Mouse (Mus musculus) ES-Bruce4 (cell line): ENCODE measurements at regions not wholly inside any gene's neighbourhood (a gene's known extent, or its start where the extent isn't known, plus 50 kb on each side); places are given as distances from the start of the nearest gene placed in this dataset.

Experiments used
- H3K27ac ChIP-seq: 2 replicates; pipeline ENCODE4 v1.5.1; 2012; ENCODE audit warnings: low read length, inconsistent platforms; ENCODE audit not compliant: insufficient read depth
- H3K27me3 ChIP-seq: 2 replicates; pipeline ENCODE4 v1.6.1; 2012; ENCODE audit warnings: mild to moderate bottlenecking, low read length, inconsistent platforms; ENCODE audit not compliant: control insufficient read depth, poor library complexity, insufficient read depth, severe bottlenecking
- H3K36me3 ChIP-seq: 2 replicates; pipeline ENCODE4 v1.6.1; 2012; ENCODE audit warnings: inconsistent platforms, mild to moderate bottlenecking, low read length, moderate library complexity; ENCODE audit not compliant: control insufficient read depth, poor library complexity, insufficient read depth, severe bottlenecking
- H3K4me1 ChIP-seq: one replicate; pipeline ENCODE4 v1.8.1; 2011; ENCODE audit warnings: low read length; ENCODE audit not compliant: control insufficient read depth, insufficient read depth
- H3K4me3 ChIP-seq: 2 replicates; pipeline ENCODE4 v1.5.1; 2011; ENCODE audit warnings: low read depth, mild to moderate bottlenecking, low read length
- H3K9ac ChIP-seq: 2 replicates; pipeline ENCODE4 v1.6.1; 2012; ENCODE audit warnings: low read depth, mild to moderate bottlenecking, inconsistent platforms; ENCODE audit not compliant: poor library complexity, severe bottlenecking
- H3K9me3 ChIP-seq: replicated peaks from 2 replicates; pipeline ENCODE4 v1.6.1; 2012; ENCODE audit warnings: mild to moderate bottlenecking, low read length, inconsistent platforms; ENCODE audit not compliant: control insufficient read depth, poor library complexity, insufficient read depth, severe bottlenecking
- CTCF ChIP-seq: IDR thresholded peaks from one replicate; pipeline ENCODE4 v1.8.1; 2011; ENCODE audit warnings: low read depth, low read length
- EP300 ChIP-seq: IDR thresholded peaks from 2 replicates; pipeline ENCODE4 v1.6.1; 2011; ENCODE audit warnings: low read depth, low read length; ENCODE audit not compliant: insufficient read depth
- POLR2A ChIP-seq: IDR thresholded peaks from one replicate; pipeline ENCODE4 v1.8.1; 2011; ENCODE audit warnings: low read length; ENCODE audit not compliant: insufficient read depth

- Histone ChIP-seq H3K27me3 (no peaks in the 10 kb centered on the region), H3K4me1 (no peaks in the 10 kb centered on the region), H3K4me3 (no peak overlapping the region), H3K9me3 (0 out of 2 replicates have a peak, but pooled peaks cover 3% of the 10 kb centered on the region), H3K9ac (no peak overlapping the region), H3K36me3 (no peaks in the 10 kb centered on the region), H3K27ac (no peak overlapping the region)
- no peak for TF ChIP-seq POLR2A
- no peak for TF ChIP-seq CTCF
- TF ChIP-seq EP300: no peak
These were observed 134.3 kb downstream of the Rpl10-ps3 start for GRCm38 (mm10) chr9:50210481-50210880.

- no peak overlapping the region for H3K4me3 ChIP-seq
- H3K27me3 ChIP-seq: no peaks in the 10 kb centered on the region; the same call in 1 of the 2 replicates
- H3K4me1 ChIP-seq: no peaks in the 10 kb centered on the region
- H3K27ac ChIP-seq: no peak overlapping the region
- H3K9ac ChIP-seq: no peak overlapping the region
- no peaks in the 10 kb centered on the region for H3K9me3 ChIP-seq
- TF ChIP-seq POLR2A (no peak), CTCF (no peak), EP300 (no peak)
- H3K36me3 ChIP-seq: no peaks in the 10 kb centered on the region
These were observed 145.1 kb downstream of the Rpl10-ps3 start for GRCm38 (mm10) chr9:50199422-50200218.

- TF ChIP-seq EP300 (no peak), CTCF (no peak), POLR2A (no peak)
- Histone ChIP-seq H3K27ac (no peak overlapping the region), H3K27me3 (no peaks in the 10 kb centered on the region), H3K9me3 (no peaks in the 10 kb centered on the region), H3K4me1 (no peaks in the 10 kb centered on the region), H3K36me3 (no peaks in the 10 kb centered on the region), H3K9ac (no peak overlapping the region), H3K4me3 (no peak overlapping the region)
These were observed 152.2 kb downstream of the Rpl10-ps3 start for GRCm38 (mm10) chr9:50192400-50193110.

GRCm38 (mm10) chr9:50191136-50191535, 153.6 kb downstream of the Rpl10-ps3 start:
- Histone ChIP-seq H3K9ac (no peak overlapping the region), H3K27me3 (no peaks in the 10 kb centered on the region), H3K36me3 (no peaks in the 10 kb centered on the region), H3K9me3 (no peaks in the 10 kb centered on the region), H3K4me3 (no peak overlapping the region), H3K27ac (no peak overlapping the region), H3K4me1 (no peaks in the 10 kb centered on the region)
- TF ChIP-seq POLR2A: no peak
- no peak for TF ChIP-seq CTCF
- no peak for TF ChIP-seq EP300

GRCm38 (mm10) chr9:50188576-50189070, 156.1 kb downstream of the Rpl10-ps3 start:
- TF ChIP-seq POLR2A: no peak
- no peak for TF ChIP-seq CTCF
- TF ChIP-seq EP300: no peak
- Histone ChIP-seq H3K9ac (no peak overlapping the region), H3K4me3 (no peak overlapping the region), H3K27me3 (no peaks in the 10 kb centered on the region), H3K9me3 (no peaks in the 10 kb centered on the region), H3K27ac (no peak overlapping the region), H3K4me1 (no peaks in the 10 kb centered on the region), H3K36me3 (no peaks in the 10 kb centered on the region)

- no peak for TF ChIP-seq CTCF
- TF ChIP-seq POLR2A: no peak
- no peak for TF ChIP-seq EP300
- H3K36me3 ChIP-seq: no peaks in the 10 kb centered on the region
- H3K4me3 ChIP-seq: no peak overlapping the region
- no peak overlapping the region for H3K9ac ChIP-seq
- no peaks in the 10 kb centered on the region for H3K9me3 ChIP-seq
- H3K4me1 ChIP-seq: no peaks in the 10 kb centered on the region
- no peaks in the 10 kb centered on the region for H3K27me3 ChIP-seq
- H3K27ac ChIP-seq: no peak overlapping the region
These were observed 163.4 kb downstream of the Rpl10-ps3 start for GRCm38 (mm10) chr9:50181360-50181759.
